Mouse (Mus musculus): ENCODE results near the gene Ccer1.

DNA sequence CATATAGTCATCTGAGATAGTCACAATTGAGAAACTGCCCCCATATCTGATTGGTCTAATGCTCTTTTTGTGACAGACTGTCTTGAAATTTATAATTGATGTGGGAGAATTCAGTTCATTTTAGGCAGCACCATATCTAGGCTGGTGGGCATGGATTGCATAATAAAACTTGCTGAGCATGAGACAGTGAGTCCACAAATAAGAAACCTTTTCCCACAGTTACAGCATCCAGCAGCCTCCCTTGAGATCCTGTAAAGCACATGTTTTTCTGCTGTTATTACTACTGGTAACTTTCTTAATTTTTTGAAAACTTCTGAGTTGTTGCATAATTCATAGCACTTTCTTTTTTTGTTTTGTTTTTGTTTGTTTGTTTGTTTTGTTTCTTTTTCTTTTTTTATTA is 9.9 kb upstream of the Ccer1 start:
- no peak for TF ChIP-seq POLR2A (IDR thresholded peaks at IDR 0.05; ENCODE audit: borderline replicate concordance, low read depth, low read length)
- TF ChIP-seq CTCF (IDR thresholded peaks at IDR 0.05; ENCODE audit: low read depth, low read length) = no peak
